Mouse (Mus musculus) hindbrain, postnatal 0 days (tissue): ENCODE results near the gene Gm10662. TPM values are rescaled to one million over a fixed set of nuclear protein-coding genes. Genes with fewer than 3 reads are reported as not detected.
"Not testable (repeated sequence)": the region's sequence is repeated elsewhere in the genome, so short reads cannot be mapped to it uniquely, and the experiment has no call there.

Source experiments
- ATAC-seq: fragments of 200-750 bp; cut with Nextera tagmentation; 2 replicates; pipeline ENCODE4 v1.8.0; 2017; ENCODE audit warnings: mild to moderate bottlenecking, moderate TSS enrichment, moderate library complexity
- DNase-seq: peaks from one replicate; pipeline ENCODE4 v3.0.0-alpha.2; 2015; ENCODE audit warnings: low spot score
- H3K27ac ChIP-seq: fragments of 300-500 bp; sonication (generic); 2 replicates; pipeline ENCODE4 v1.5.1; 2014; ENCODE audit warnings: mild to moderate bottlenecking
- H3K27me3 ChIP-seq: fragments of 300-500 bp; sonication (generic); 2 replicates; pipeline ENCODE4 v1.6.1; 2014; ENCODE audit warnings: low read length, mixed read lengths; ENCODE audit not compliant: insufficient read depth
- H3K36me3 ChIP-seq: fragments of 300-500 bp; sonication (generic); 2 replicates; pipeline ENCODE4 v1.6.1; 2014; ENCODE audit warnings: low read length, mixed read lengths; ENCODE audit not compliant: insufficient read depth
- H3K4me1 ChIP-seq: fragments of 300-500 bp; sonication (generic); 2 replicates; pipeline ENCODE4 v1.6.1; 2014; ENCODE audit warnings: antibody characterized with exemption, low read length, mixed read lengths; ENCODE audit not compliant: insufficient read depth
- H3K4me2 ChIP-seq: fragments of 300-500 bp; sonication (generic); 2 replicates; pipeline ENCODE4 v1.6.1; 2014; ENCODE audit warnings: low read depth, mild to moderate bottlenecking, low read length, moderate library complexity, mixed read lengths
- H3K4me3 ChIP-seq: fragments of 300-500 bp; sonication (generic); 2 replicates; pipeline ENCODE4 v1.5.1; 2014; ENCODE audit warnings: low read length
- H3K9ac ChIP-seq: fragments of 300-500 bp; sonication (generic); replicated peaks from 2 replicates; pipeline ENCODE4 v1.6.1; 2014; ENCODE audit warnings: mild to moderate bottlenecking, low read length, moderate library complexity, mixed read lengths
- H3K9me3 ChIP-seq: fragments of 300-500 bp; sonication (generic); 2 replicates; pipeline ENCODE4 v1.6.1; 2016; ENCODE audit warnings: low read length, mixed read lengths
- WGBS: fragments of 180-500 bp; shearing (Covaris S2); extraction: QIAGEN DNeasy Blood & Tissue Kit; methylation state at CpG from one replicate; pipeline ENCODE4 v1.1.7; 2014; 5-methylcytosine and 5-hydroxymethylcytosine counted together
- polyA plus RNA-seq: library from polyadenylated mRNA; unstranded; fragments of >200 nt; fragmentation: Nextera tagmentation; extraction: Ambion mirVana; gene quantifications from 2 replicates; pipeline ENCODE4 v1.2.1, GENCODE M21; 2015
- total RNA-seq: library from RNA; depleted of rRNA; stranded (reverse); fragments of >200 nt; gene quantifications from 2 replicates; pipeline ENCODE4 v1.2.3, GENCODE M21; 2014; rRNA removed

Gene Gm10662
- total RNA-seq: not detected in 2 replicates
- polyA plus RNA-seq: not detected in 2 replicates

- not testable (repeated sequence) for DNase-seq, H3K4me1 ChIP-seq, ATAC-seq, H3K9ac ChIP-seq, H3K4me2 ChIP-seq, H3K36me3 ChIP-seq, H3K4me3 ChIP-seq, H3K27ac ChIP-seq, H3K9me3 ChIP-seq, H3K27me3 ChIP-seq
- WGBS: no CpG with 5 or more reads among the region's 1 CpGs
Measured at GRCm38 (mm10) chr7:23144380-23144779, at the start of gene Gm10662. Gene Gm10662, minus strand, starts transcription at chr7:23144480.

- 86% methylated on average over 10 of the region's 10 CpGs for WGBS
- H3K4me1 ChIP-seq, H3K9ac ChIP-seq, DNase-seq, H3K4me3 ChIP-seq, H3K9me3 ChIP-seq, ATAC-seq, H3K4me2 ChIP-seq, H3K27ac ChIP-seq, H3K36me3 ChIP-seq, H3K27me3 ChIP-seq: not testable (repeated sequence)
Measured at GRCm38 (mm10) chr7:23163505-23163904, 19.2 kb upstream of the Gm10662 start.

Other genes with a start within 250 kb of the Gm10662 start
- gene Gm4214, start 159.8 kb downstream of the Gm10662 start, total RNA-seq: not detected in 2 replicates
- not detected in 2 replicates for gene Gm4214, start 159.8 kb downstream of the Gm10662 start, polyA plus RNA-seq
- not detected in 2 replicates for gene Gm4216, start 124.6 kb downstream of the Gm10662 start, total RNA-seq
- not detected in 2 replicates for gene Gm4216, start 124.6 kb downstream of the Gm10662 start, polyA plus RNA-seq
- gene Vmn1r163, start 88.9 kb downstream of the Gm10662 start, total RNA-seq: not detected in 2 replicates
- not detected in 2 replicates for gene Vmn1r163, start 88.9 kb downstream of the Gm10662 start, polyA plus RNA-seq
- gene Gm8720, start 77.0 kb downstream of the Gm10662 start, total RNA-seq: not detected in 2 replicates
- gene Gm8720, start 77.0 kb downstream of the Gm10662 start, polyA plus RNA-seq: not detected in 2 replicates
- not detected in 2 replicates for gene Vmn1r165, start 72.9 kb upstream of the Gm10662 start, total RNA-seq
- not detected in 2 replicates for gene Vmn1r165, start 72.9 kb upstream of the Gm10662 start, polyA plus RNA-seq
- gene Vmn1r166, start 107.2 kb upstream of the Gm10662 start, total RNA-seq: not detected in 2 replicates
- gene Vmn1r166, start 107.2 kb upstream of the Gm10662 start, polyA plus RNA-seq: not detected in 2 replicates
- not detected in 2 replicates for gene Gm6902, start 134.4 kb upstream of the Gm10662 start, total RNA-seq
- gene Gm6902, start 134.4 kb upstream of the Gm10662 start, polyA plus RNA-seq: not detected in 2 replicates
- gene Nlrp4e, start 156.7 kb upstream of the Gm10662 start, total RNA-seq: not detected in 2 replicates
- gene Nlrp4e, start 156.7 kb upstream of the Gm10662 start, polyA plus RNA-seq: not detected in 2 replicates
- gene Nlrp5, start 241.4 kb upstream of the Gm10662 start, total RNA-seq: not detected in 2 replicates
- not detected in 2 replicates for gene Nlrp5, start 241.4 kb upstream of the Gm10662 start, polyA plus RNA-seq